Mouse (Mus musculus) midbrain, embryonic 10.5 days (tissue): ENCODE measurements around the gene Snrk. TPM values are rescaled to one million over a fixed set of nuclear protein-coding genes. Genes with fewer than 3 reads are reported as not detected.

ENCODE experiments used
- DNase-seq: peaks from one replicate; pipeline ENCODE4 v3.0.0-alpha.2; 2017; ENCODE audit warnings: low spot score
- H3K27ac ChIP-seq: fragments of 300-500 bp; sonication (generic); replicated peaks from 2 replicates; pipeline ENCODE4 v1.5.1; 2016; ENCODE audit warnings: mild to moderate bottlenecking
- H3K27me3 ChIP-seq: fragments of 300-500 bp; sonication (generic); 2 replicates; pipeline ENCODE4 v1.6.1; 2016; ENCODE audit warnings: low read depth, mild to moderate bottlenecking; ENCODE audit not compliant: poor library complexity, severe bottlenecking
- H3K36me3 ChIP-seq: fragments of 300-500 bp; sonication (generic); 2 replicates; pipeline ENCODE4 v1.6.1; 2016; ENCODE audit warnings: mild to moderate bottlenecking, moderate library complexity
- H3K4me1 ChIP-seq: fragments of 300-500 bp; sonication (generic); 2 replicates; pipeline ENCODE4 v1.6.1; 2016
- H3K4me3 ChIP-seq: fragments of 300-500 bp; sonication (generic); 2 replicates; pipeline ENCODE4 v1.5.1; 2016; ENCODE audit warnings: mild to moderate bottlenecking, moderate library complexity
- H3K9me3 ChIP-seq: fragments of 300-500 bp; sonication (generic); replicated peaks from 2 replicates; pipeline ENCODE4 v1.6.1; 2016; ENCODE audit warnings: mild to moderate bottlenecking
- WGBS: fragments of 180-500 bp; shearing (Covaris S2); methylation state at CpG from one replicate; pipeline ENCODE4 v1.1.7; 2016; 5-methylcytosine and 5-hydroxymethylcytosine counted together
- polyA plus RNA-seq: library from polyadenylated mRNA; unstranded; fragments of >200 nt; fragmentation: Nextera tagmentation; extraction: Ambion mirVana; gene quantifications from 2 replicates; pipeline ENCODE4 v1.2.1, GENCODE M21; 2016

The Snrk gene
- polyA plus RNA-seq, 1 experiment from 2014 or later, result 25.8 TPM

DNA sequence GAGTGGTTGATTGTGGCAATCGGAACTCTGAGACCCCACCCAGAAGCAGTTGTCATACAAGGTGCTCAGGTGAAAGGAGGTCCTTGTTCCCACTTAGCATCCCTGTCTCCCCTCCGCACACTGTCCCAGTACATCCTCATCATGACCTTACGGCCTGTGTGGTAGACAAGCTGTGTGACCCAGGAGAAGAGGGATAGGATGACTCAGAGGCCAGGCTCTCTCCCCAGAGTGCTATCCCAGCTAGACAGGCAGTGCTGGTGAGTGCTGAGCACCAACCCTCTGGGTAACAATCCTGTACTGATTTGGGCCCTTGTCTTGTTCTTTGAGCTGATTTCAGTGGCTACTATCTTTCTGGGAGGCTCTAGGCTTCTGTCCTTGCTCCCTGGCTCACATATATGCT, 81.6 kb downstream of the Snrk start:
- peaks cover 16% of the 10 kb centered on the region for H3K4me1 ChIP-seq
- H3K27ac ChIP-seq, result no peak overlapping the region
- no peaks in the 10 kb centered on the region for H3K9me3 ChIP-seq
- WGBS, result 86% methylated on average over 3 of the region's 3 CpGs
- no peaks in the 10 kb centered on the region for H3K27me3 ChIP-seq
- H3K4me3 ChIP-seq, result no peak overlapping the region
- no peaks in the 10 kb centered on the region for H3K36me3 ChIP-seq
- no peak for DNase-seq

DNA sequence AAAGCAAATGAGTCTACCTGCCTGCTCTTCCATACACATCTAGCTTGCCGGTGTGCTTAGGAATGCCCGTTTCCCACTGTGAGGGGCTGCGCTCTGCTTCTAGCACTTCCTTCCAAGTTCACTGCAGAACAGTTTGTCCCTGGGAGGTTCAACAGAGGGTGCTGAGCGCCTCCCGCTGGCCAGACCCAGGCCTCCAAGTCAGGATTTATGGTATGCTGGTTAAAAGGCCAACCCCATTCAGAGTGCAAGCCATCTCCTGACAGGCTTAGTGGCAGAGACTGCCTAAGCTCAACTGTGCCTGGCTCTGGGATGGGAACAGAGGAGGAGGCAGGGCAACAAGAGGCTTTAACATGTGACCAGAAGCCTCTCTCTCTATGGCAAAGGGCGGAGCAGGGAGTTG, 82.2 kb downstream of the Snrk start:
- 31% methylated on average over 6 of the region's 6 CpGs for WGBS
- no peaks in the 10 kb centered on the region for H3K27me3 ChIP-seq
- H3K27ac ChIP-seq, result no peak overlapping the region
- peak; percentile 40 for DNase-seq
- no peaks in the 10 kb centered on the region for H3K36me3 ChIP-seq
- peaks cover 16% of the 10 kb centered on the region for H3K4me1 ChIP-seq
- no peak overlapping the region for H3K4me3 ChIP-seq
- H3K9me3 ChIP-seq, result no peaks in the 10 kb centered on the region

DNA sequence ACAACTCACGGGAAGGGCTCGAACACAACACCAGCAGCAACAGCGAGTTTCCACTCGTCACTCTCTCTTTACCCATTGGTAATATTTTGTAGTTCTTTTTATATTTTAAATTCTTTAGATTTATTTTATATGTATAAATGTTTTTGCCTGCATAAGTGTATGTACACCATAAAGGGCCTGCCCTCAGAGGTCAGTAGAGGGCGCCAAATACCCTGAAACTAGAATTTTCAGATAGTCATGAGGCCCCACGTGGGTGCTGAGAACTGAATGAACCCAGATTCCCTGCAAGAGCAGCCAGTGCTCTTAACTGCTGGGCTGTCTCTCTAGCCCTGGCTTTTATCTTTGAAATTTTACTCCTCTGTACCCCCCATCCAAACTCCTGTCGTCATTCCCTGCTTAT, 87.4 kb downstream of the Snrk start:
- peaks cover 15% of the 10 kb centered on the region for H3K4me1 ChIP-seq
- no peaks in the 10 kb centered on the region for H3K27me3 ChIP-seq
- no peaks in the 10 kb centered on the region for H3K36me3 ChIP-seq
- no peak for DNase-seq
- no peaks in the 10 kb centered on the region for H3K9me3 ChIP-seq
- 70% methylated on average over 7 of the region's 7 CpGs for WGBS
- no peak overlapping the region for H3K27ac ChIP-seq
- no peak overlapping the region for H3K4me3 ChIP-seq

DNA sequence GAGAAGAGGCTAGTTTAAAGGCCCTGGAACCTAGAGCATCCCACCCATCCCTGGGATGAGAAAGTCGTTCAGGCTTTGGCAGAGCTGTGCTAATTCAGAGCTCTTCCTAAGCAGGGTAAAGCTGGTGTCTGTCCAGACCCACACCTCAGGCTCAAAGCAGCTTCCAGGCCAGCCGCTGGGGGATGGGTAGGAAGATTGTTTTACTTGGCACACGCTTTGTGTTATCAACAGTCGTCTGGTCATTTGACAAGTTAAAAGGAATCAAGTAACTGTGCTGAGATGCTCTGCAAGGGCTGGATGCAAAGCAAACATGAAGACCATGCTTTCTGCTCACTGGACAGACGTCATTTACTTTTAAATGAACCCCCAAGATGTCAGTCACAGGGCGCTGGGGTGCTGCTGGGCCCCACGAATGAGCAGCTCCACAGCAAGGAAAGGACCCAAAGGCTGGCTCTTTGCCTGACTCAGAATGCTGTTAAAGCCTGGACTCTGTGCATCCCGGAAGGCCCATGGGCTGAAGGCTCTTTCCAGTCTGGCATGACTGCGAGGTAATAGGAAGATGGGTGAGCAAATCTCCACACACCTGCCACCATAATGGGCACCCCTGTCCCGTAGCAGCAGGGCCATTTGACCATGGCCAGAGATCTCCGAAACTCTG, 88.6 kb downstream of the Snrk start:
- H3K27ac ChIP-seq, result no peak overlapping the region
- WGBS, result 78% methylated on average over 11 of the region's 11 CpGs
- no peak overlapping the region for H3K4me3 ChIP-seq
- H3K36me3 ChIP-seq, result no peaks in the 10 kb centered on the region
- H3K4me1 ChIP-seq, result peaks cover 13% of the 10 kb centered on the region
- no peaks in the 10 kb centered on the region for H3K27me3 ChIP-seq
- H3K9me3 ChIP-seq, result no peaks in the 10 kb centered on the region
- no peak for DNase-seq

DNA sequence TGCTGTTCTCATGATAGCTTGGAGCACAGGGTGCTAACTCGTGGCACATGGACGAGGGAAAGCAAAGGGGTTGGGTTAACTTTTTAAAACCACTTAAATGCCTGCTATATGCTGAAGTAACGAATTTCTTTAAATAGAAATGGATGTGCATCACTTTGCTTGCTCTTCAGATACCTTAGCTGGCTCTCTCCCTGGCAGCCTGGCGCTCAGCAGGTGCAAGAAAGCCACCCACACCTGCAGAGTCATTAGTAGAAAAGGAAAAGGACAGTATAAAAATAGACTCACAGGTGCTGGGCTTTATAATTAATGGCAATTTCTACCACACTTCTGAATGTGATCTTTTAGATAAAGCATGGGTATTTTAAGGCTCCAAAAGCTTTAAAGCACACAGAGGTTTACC, 91.2 kb downstream of the Snrk start:
- DNase-seq, result no peak
- Histone ChIP-seq H3K4me3 (no peak overlapping the region), H3K27ac (no peak overlapping the region), H3K36me3 (no peaks in the 10 kb centered on the region), H3K9me3 (no peaks in the 10 kb centered on the region), H3K27me3 (no peaks in the 10 kb centered on the region), H3K4me1 (peaks cover 13% of the 10 kb centered on the region)
- 80% methylated on average over 4 of the region's 4 CpGs for WGBS

DNA sequence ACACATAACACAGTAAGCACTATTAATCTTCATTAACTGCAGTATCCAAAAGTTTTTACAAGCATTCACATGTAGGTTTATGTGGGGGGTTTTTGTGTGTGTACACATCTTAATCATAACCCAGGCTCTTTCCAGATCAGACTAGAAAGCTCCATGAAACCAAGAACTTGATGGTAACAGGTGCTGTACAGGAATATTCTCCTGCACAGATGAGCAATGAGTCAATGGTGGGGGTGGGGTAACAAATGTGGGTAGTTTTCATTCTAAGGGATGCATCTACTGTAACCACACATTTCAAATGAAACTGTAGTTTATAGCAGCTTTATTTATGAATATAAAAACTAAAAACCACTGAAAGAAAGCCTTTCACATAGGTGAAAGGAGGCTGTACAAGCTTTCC, 98.1 kb downstream of the Snrk start:
- Histone ChIP-seq H3K4me1 (no peaks in the 10 kb centered on the region), H3K9me3 (no peaks in the 10 kb centered on the region), H3K4me3 (no peak overlapping the region), H3K36me3 (no peaks in the 10 kb centered on the region), H3K27me3 (no peaks in the 10 kb centered on the region), H3K27ac (no peak overlapping the region)
- no peak for DNase-seq

DNA sequence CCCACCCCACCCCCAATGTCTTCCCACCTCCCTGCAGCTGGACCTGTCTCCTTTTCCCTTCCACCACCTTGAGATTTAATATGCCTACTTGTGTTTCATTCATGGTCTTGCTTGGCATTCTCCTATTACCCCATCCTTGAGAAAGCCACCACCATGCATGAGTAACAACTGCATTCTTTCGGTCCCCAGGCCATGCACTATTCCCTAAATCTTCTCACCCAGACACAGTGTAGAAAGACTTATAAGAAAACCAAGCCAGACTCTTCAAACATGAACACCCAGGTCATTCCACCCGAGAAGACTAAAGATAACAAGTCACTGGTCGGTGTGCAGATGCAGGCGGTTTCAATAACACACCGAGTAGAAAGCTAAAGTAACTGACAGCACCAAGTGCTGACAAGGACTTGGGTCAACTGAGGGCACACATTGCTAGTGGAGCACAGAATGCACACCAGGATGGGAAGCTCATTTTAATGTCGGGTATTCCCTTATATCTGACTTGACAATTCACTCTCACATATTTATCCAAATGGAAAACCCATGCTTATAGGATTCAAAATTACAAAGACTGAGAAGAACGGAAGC, 100.0 kb downstream of the Snrk start:
- no peaks in the 10 kb centered on the region for H3K4me1 ChIP-seq
- H3K4me3 ChIP-seq, result no peak overlapping the region
- no peaks in the 10 kb centered on the region for H3K9me3 ChIP-seq
- H3K36me3 ChIP-seq, result no peaks in the 10 kb centered on the region
- 82% methylated on average over 7 of the region's 7 CpGs for WGBS
- DNase-seq, result no peak
- no peaks in the 10 kb centered on the region for H3K27me3 ChIP-seq
- H3K27ac ChIP-seq, result no peak overlapping the region

Other genes starting within 250 kb of the Snrk start
- gene Ackr2, start 218.9 kb upstream of the Snrk start, polyA plus RNA-seq, result 0.78 and 0.84 TPM in 2 replicates
- gene Cyp8b1, start 201.0 kb upstream of the Snrk start, polyA plus RNA-seq, result not detected in 2 replicates
- 0.68 and 0.85 TPM in 2 replicates for gene Fam198a, start 166.3 kb upstream of the Snrk start, polyA plus RNA-seq
- gene Pomgnt2, start 120.2 kb upstream of the Snrk start, polyA plus RNA-seq, result 13.1 and 14.6 TPM in 2 replicates
- gene Ano10, start 177.2 kb downstream of the Snrk start, polyA plus RNA-seq, result 33.9 and 42.0 TPM in 2 replicates
- gene Abhd5, start 234.3 kb downstream of the Snrk start, polyA plus RNA-seq, result 16.9 and 18.0 TPM in 2 replicates